Mouse (Mus musculus) midbrain, embryonic 16.5 days (tissue): ENCODE measurements around the gene Gas6. TPM values are rescaled to one million over a fixed set of nuclear protein-coding genes. Genes with fewer than 3 reads are reported as not detected.

Experiments
- ATAC-seq: fragments of 200-750 bp; cut with Nextera tagmentation; 2 replicates; pipeline ENCODE4 v1.8.0; 2017; ENCODE audit warnings: moderate TSS enrichment
- H3K27ac ChIP-seq: fragments of 300-500 bp; sonication (generic); 2 replicates; pipeline ENCODE4 v1.5.1; 2014; ENCODE audit warnings: mild to moderate bottlenecking, low read length, mixed read lengths
- H3K27me3 ChIP-seq: fragments of 300-500 bp; sonication (generic); 2 replicates; pipeline ENCODE4 v1.6.1; 2014; ENCODE audit warnings: low read depth, low read length, mixed read lengths; ENCODE audit not compliant: control insufficient read depth, insufficient read depth
- H3K36me3 ChIP-seq: fragments of 300-500 bp; sonication (generic); 2 replicates; pipeline ENCODE4 v1.6.1; 2014; ENCODE audit warnings: mild to moderate bottlenecking, low read length, moderate library complexity, mixed read lengths; ENCODE audit not compliant: control insufficient read depth, insufficient read depth
- H3K4me1 ChIP-seq: fragments of 300-500 bp; sonication (generic); 2 replicates; pipeline ENCODE4 v1.6.1; 2014; ENCODE audit warnings: mild to moderate bottlenecking, low read length, mixed read lengths; ENCODE audit not compliant: control insufficient read depth, insufficient read depth
- H3K4me2 ChIP-seq: fragments of 300-500 bp; sonication (generic); 2 replicates; pipeline ENCODE4 v1.6.1; 2014; ENCODE audit warnings: mild to moderate bottlenecking, low read length, mixed read lengths
- H3K4me3 ChIP-seq: fragments of 300-500 bp; sonication (generic); 2 replicates; pipeline ENCODE4 v1.5.1; 2014; ENCODE audit warnings: low read depth, mild to moderate bottlenecking, low read length, moderate library complexity, mixed read lengths
- H3K9ac ChIP-seq: fragments of 300-500 bp; sonication (generic); 2 replicates; pipeline ENCODE4 v1.6.1; 2014; ENCODE audit warnings: low read depth, low read length, mixed read lengths
- H3K9me3 ChIP-seq: fragments of 300-500 bp; sonication (generic); replicated peaks from 2 replicates; pipeline ENCODE4 v1.6.1; 2014; ENCODE audit warnings: mild to moderate bottlenecking, low read length, mixed read lengths; ENCODE audit not compliant: control insufficient read depth, poor library complexity, severe bottlenecking
- WGBS: fragments of 180-500 bp; shearing (Covaris S2); extraction: QIAGEN DNeasy Blood & Tissue Kit; methylation state at CpG from one replicate; pipeline ENCODE4 v1.1.7; 2014; 5-methylcytosine and 5-hydroxymethylcytosine counted together
- polyA plus RNA-seq: library from polyadenylated mRNA; unstranded; fragments of >200 nt; fragmentation: Nextera tagmentation; extraction: Ambion mirVana; gene quantifications from 2 replicates; pipeline ENCODE4 v1.2.1, GENCODE M21; 2015

Gene Gas6
- polyA plus RNA-seq, 1 experiment from 2014 or later, result 45.7 TPM

DNA sequence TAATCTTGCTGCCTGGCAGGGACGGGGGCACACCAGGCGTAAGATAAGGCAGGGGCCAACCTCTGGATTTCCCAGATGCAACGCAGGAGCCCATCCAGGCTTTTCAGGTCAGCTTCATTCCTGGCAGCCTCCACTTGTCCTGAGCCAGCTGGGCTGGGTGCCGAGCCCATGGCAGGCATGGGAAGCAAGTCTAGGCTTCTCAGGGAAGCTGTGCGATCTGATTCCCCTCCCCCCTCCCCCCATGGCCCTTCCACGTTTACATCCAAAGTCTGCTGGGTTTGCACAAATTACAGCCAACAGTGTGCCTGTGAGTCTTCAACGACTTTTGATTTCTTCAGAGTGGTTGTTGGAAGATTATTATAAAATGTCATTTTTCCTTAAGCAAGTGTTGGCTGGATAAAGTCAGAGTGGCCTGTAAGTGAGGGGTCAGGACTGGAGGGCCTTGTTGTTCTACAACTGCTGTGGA, 13.2 kb downstream of the Gas6 start:
- Histone ChIP-seq H3K4me1 (no peaks in the 10 kb centered on the region), H3K27ac (no peak overlapping the region), H3K27me3 (no peaks in the 10 kb centered on the region), H3K4me3 (no peak overlapping the region), H3K36me3 (peaks cover 16% of the 10 kb centered on the region; the same call in 1 of the 2 replicates), H3K9ac (no peak overlapping the region), H3K9me3 (no peaks in the 10 kb centered on the region), H3K4me2 (no peak overlapping the region)
- ATAC-seq, result no peak
- 81% methylated on average over 7 of the region's 7 CpGs for WGBS

DNA sequence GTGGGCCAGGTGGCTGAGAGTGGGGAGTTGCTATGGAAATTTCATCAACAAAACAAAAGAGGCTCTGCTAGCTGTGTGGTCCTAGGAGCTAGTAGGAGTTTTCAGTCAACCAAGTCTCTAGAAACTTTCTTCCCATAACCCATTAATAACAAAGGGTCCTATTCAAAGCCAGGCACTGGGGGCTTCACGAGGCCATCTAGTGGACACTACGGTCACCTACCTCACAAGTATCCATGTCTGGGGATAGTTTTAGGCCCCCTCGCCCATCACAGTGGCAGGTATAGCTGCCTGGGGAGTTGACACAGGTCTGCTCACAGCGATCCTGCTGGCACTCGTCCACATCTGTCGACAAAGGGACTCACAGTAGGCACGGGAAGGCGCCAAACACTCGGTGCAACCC, 18.4 kb downstream of the Gas6 start:
- 60% methylated on average over 9 of the region's 9 CpGs for WGBS
- Histone ChIP-seq H3K36me3 (peaks cover 19% of the 10 kb centered on the region; the same call in 1 of the 2 replicates), H3K4me2 (no peak overlapping the region), H3K4me1 (no peaks in the 10 kb centered on the region), H3K27me3 (no peaks in the 10 kb centered on the region), H3K4me3 (no peak overlapping the region), H3K27ac (no peak overlapping the region), H3K9me3 (no peaks in the 10 kb centered on the region), H3K9ac (no peak overlapping the region)
- no peak for ATAC-seq

DNA sequence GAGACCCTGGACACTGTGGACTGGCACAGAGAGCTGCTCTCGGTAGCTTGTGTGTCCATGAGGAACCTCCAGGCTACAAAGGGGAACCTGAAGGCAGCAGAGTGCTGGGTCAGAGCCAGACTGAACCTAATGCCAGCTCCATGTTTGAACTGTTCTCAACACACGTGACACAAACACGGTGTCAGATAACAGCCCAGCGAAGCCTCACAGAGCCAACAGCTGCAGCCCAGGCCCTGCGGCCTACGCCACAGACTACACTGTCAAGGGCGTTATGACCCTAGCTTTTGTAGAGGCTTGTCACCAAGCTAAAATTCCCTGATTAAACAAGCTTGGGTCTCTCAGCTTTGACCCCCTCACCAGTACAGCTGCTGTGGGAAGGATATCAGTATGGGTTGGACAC, 22.0 kb downstream of the Gas6 start:
- H3K4me1 ChIP-seq, result no peaks in the 10 kb centered on the region
- no peak for ATAC-seq
- peaks cover 24% of the 10 kb centered on the region; the same call in 1 of the 2 replicates for H3K36me3 ChIP-seq
- H3K4me2 ChIP-seq, result no peak overlapping the region
- WGBS, result 85% methylated on average over 7 of the region's 7 CpGs
- H3K4me3 ChIP-seq, result no peak overlapping the region
- H3K27ac ChIP-seq, result no peak overlapping the region
- no peaks in the 10 kb centered on the region for H3K9me3 ChIP-seq
- H3K9ac ChIP-seq, result no peak overlapping the region
- H3K27me3 ChIP-seq, result no peaks in the 10 kb centered on the region

DNA sequence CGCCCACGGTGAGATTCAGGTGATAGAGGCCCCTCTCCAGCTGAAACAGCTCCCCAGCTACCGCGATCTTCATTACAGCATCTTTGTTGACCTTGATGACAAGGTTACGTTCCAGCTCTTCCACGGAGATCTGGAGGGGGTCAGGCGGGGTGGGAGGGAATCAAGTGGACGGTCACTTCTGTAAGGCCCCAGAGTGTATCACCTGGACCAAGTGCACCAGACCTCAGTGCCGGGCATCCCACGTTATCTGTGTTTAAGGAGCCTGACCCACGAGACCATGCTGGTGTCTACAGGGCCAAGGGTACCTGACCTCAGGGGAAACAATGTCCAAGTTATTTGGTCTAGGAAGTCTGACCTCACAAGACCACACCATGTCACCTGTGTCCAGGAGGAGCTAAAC, 22.8 kb downstream of the Gas6 start:
- Histone ChIP-seq H3K9ac (no peak overlapping the region), H3K4me1 (no peaks in the 10 kb centered on the region), H3K4me3 (no peak overlapping the region), H3K27ac (no peak overlapping the region), H3K9me3 (no peaks in the 10 kb centered on the region), H3K36me3 (peaks cover 24% of the 10 kb centered on the region; the same call in 1 of the 2 replicates), H3K27me3 (no peaks in the 10 kb centered on the region), H3K4me2 (no peak overlapping the region)
- WGBS, result 93% methylated on average over 11 of the region's 11 CpGs
- no peak for ATAC-seq

DNA sequence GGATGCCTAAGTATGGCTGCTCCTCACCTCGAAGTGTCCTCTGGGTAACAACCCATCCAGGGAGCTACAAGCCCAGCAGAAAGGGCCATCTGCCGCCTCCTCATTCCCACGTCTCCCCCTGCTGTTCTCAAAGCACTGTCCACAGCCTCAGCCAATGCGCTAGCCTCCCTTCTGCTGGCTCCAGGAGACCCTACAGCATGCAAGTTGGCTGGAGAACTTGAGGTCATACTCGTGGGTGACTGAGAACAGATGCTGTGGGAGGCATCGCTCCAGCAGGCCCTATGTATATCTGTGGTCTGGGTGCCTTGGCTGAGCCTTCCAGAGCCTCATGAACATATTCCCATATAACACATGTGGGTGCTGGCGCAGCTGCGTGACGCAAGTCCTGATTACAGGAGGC, 25.6 kb downstream of the Gas6 start:
- no peak for ATAC-seq
- H3K4me2 ChIP-seq, result no peak overlapping the region
- no peaks in the 10 kb centered on the region for H3K9me3 ChIP-seq
- no peaks in the 10 kb centered on the region for H3K4me1 ChIP-seq
- H3K27me3 ChIP-seq, result no peaks in the 10 kb centered on the region
- no peak overlapping the region for H3K27ac ChIP-seq
- no peak overlapping the region for H3K4me3 ChIP-seq
- 81% methylated on average over 9 of the region's 9 CpGs for WGBS
- H3K36me3 ChIP-seq, result peaks cover 19% of the 10 kb centered on the region; the same call in 1 of the 2 replicates
- H3K9ac ChIP-seq, result no peak overlapping the region

DNA sequence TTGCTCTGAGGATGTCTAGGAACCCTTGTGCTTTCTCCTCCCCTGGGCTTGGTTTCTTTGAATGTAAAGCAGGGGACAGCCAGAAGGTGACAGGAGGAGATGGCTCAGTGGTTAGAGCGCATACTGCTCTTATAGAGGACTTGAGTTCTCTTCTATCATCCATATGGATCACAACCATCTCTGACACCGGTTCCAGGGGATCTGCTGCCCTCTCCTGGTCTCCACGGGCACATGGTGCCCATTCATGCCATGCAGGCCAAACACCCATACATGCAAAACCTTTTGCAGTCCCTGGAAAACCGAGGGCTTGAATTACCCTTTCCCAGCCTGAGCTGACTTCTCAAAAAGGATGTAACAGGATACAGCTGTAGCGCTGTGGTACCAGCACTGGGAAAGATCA, 27.3 kb downstream of the Gas6 start:
- Histone ChIP-seq H3K9me3 (no peaks in the 10 kb centered on the region), H3K9ac (no peak overlapping the region), H3K4me1 (no peaks in the 10 kb centered on the region), H3K27ac (no peak overlapping the region), H3K27me3 (no peaks in the 10 kb centered on the region), H3K4me3 (no peak overlapping the region), H3K36me3 (0 out of 2 replicates have a peak, but pooled peaks cover 13% of the 10 kb centered on the region), H3K4me2 (no peak overlapping the region)
- no peak for ATAC-seq
- WGBS, result 66% methylated on average over 5 of the region's 5 CpGs

DNA sequence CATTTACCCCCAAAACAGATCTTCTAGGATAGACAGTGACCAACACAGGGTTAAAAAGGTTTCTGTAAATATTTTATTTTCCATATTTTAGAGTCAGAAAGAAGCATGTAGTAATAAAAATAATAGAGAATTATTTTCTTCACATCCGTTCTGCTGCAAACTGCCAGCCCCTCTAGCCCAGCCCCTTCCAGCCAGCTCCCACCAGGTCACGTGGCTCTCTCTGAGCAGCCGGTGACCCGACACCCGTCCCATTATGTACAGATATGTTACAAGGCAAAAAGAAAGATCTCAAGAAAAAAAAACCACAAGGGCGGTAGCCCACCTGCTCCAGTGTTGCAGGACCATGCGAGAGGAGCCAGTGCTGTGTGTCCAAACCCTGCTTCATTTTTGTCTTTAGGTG, 29.0 kb downstream of the Gas6 start:
- Histone ChIP-seq H3K4me1 (no peaks in the 10 kb centered on the region), H3K4me2 (no peak overlapping the region), H3K36me3 (0 out of 2 replicates have a peak, but pooled peaks cover 13% of the 10 kb centered on the region), H3K9ac (no peak overlapping the region), H3K9me3 (no peaks in the 10 kb centered on the region), H3K27me3 (no peaks in the 10 kb centered on the region), H3K27ac (no peak overlapping the region), H3K4me3 (no peak overlapping the region)
- WGBS, result 59% methylated on average over 7 of the region's 7 CpGs
- no peak for ATAC-seq

DNA sequence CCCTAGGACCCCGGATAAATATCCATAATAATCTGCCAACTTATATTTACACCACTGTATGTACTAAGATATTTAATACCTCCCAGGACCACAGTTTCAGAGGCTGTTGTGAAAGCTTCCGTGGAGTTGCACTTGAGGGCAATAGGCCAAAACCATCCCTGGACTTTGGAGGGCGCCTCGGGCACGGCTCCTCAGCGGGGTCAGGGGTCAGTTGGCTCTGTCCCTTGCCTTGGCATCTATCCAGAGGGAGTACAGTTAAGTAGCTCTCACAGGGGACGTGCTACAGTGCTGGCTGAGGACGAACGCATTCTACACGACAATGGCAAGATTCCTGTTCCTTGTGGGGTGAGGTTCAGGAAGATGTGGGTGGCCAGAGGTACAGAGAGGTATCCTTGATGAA, 31.9 kb downstream of the Gas6 start:
- no peak for ATAC-seq
- 75% methylated on average over 10 of the region's 10 CpGs for WGBS
- no peaks in the 10 kb centered on the region for H3K36me3 ChIP-seq
- H3K9ac ChIP-seq, result no peak overlapping the region
- no peak overlapping the region for H3K27ac ChIP-seq
- H3K4me3 ChIP-seq, result no peak overlapping the region
- H3K27me3 ChIP-seq, result no peaks in the 10 kb centered on the region
- no peak overlapping the region for H3K4me2 ChIP-seq
- H3K9me3 ChIP-seq, result no peaks in the 10 kb centered on the region
- H3K4me1 ChIP-seq, result no peaks in the 10 kb centered on the region

DNA sequence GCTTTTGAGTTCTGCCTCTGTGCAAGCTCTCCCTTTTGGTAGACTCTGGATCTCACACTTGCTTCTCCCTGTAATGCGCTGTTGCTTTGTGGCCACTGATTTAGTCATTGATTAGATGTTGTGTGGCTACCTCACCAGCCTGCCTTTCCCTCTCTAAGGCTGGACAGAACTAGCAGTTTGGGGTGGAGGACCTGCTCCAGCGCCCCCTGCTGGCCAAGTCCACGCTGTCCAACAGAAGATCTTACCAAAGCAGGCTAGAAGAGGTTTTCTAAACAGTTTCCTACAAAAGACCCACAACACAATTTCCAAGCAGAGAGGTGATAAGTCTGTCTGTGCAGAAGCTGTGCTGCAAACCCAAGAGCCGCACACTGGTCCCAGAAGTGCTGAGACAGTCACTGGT, 32.4 kb downstream of the Gas6 start:
- Histone ChIP-seq H3K27me3 (no peaks in the 10 kb centered on the region), H3K36me3 (no peaks in the 10 kb centered on the region), H3K27ac (no peak overlapping the region), H3K9me3 (no peaks in the 10 kb centered on the region), H3K4me2 (no peak overlapping the region), H3K4me1 (no peaks in the 10 kb centered on the region), H3K4me3 (no peak overlapping the region), H3K9ac (no peak overlapping the region)
- WGBS, result 36% methylated on average over 4 of the region's 4 CpGs
- ATAC-seq, result no peak
